Mouse (Mus musculus): ENCODE results near the gene Pcsk2.

- TF ChIP-seq MAFK (IDR thresholded peaks at IDR 0.05; ENCODE audit: insufficient read depth, low read depth, low read length): no peak
- no peak for TF ChIP-seq CHD2 (IDR thresholded peaks at IDR 0.05; ENCODE audit: low read depth, low read length)
- TF ChIP-seq ZNF384 (IDR thresholded peaks at IDR 0.05; ENCODE audit: low read depth, low read length): no peak
Measured at GRCm38 (mm10) chr2:143610355-143611331, 64.7 kb downstream of the Pcsk2 start.

All from ES-E14 (cell line).